In genomic region chr10:48736851-48737250, GRCm38 (mm10) we compare ENCODE assay signal across 25 mouse cellular contexts.
DNase-seq lines count a peak whose midpoint lies in the region; ATAC-seq lines count a peak whose summit lies in the region.
"Had no signal": no experiment of that assay in that cellular context is flagged by ENCODE, and none has a peak within 500 bp of the region (broad histone marks: within the 10 kb centered on the region; RNA-seq: fewer than 3 reads in every experiment).

No protein-coding gene starts in this region.

- intact Hi-C loops in heart, postnatal 25 days (cut with DNase I) = no loop called here

- H3K9ac ChIP-seq in heart, embryonic 13.5 days = no peak overlapping the region
- no peak overlapping the region for H3K9ac ChIP-seq in intestine, embryonic 16.5 days (ENCODE audit: low read depth, low read length)

- DNase-seq in heart, postnatal 25 days (ENCODE audit: low spot score) = no peak
- DNase-seq in ES-CJ7 (ENCODE audit: low read depth, low spot score) = peak; percentile 77
- DNase-seq in R1 (ENCODE audit: low read depth, low spot score) = peak; percentile 91
- DNase-seq in ZHBTc4 (ENCODE audit: low read depth, low spot score) = peak; percentile 70
- DNase-seq in thymus, postnatal 14 days = no peak
- no peak for DNase-seq in limb, embryonic 10.5 days (ENCODE audit: low spot score)
- DNase-seq: adrenal gland, adult 2 months; adrenal gland, adult 8-10 months; adrenal gland, postnatal 10 days; adrenal gland, postnatal 14 days; adrenal gland, postnatal 25 days; adrenal gland, postnatal 36 days; B cell, adult 2 months; cerebellum, adult 11 months; cerebellum, adult 11-12 months; cerebellum, adult 18-20 months; cerebellum, adult 2 months; cerebellum, adult 8-10 months had no signal

- no peak for ATAC-seq in heart, embryonic 13.5 days (ENCODE audit: extremely low read depth, insufficient number of reproducible peaks, low FRiP score, low TSS enrichment)
- no peak for ATAC-seq in intestine, embryonic 16.5 days
- ATAC-seq: activated CD4-positive, CD25-positive, alpha-beta regulatory T cell, adult 4 months; CD4-positive, CD25-positive, alpha-beta regulatory T cell, adult 4 months; Patski had no signal

- no peaks in the 10 kb centered on the region for H3K4me1 ChIP-seq in heart, embryonic 13.5 days
- no peaks in the 10 kb centered on the region for H3K4me1 ChIP-seq in intestine, embryonic 16.5 days (ENCODE audit: control insufficient read depth, insufficient read depth, low read length)
- no peaks in the 10 kb centered on the region for H3K4me1 ChIP-seq in limb, embryonic 10.5 days

- no peaks in the 10 kb centered on the region for H3K27me3 ChIP-seq in heart, embryonic 13.5 days (replicated peaks)
- no peaks in the 10 kb centered on the region for H3K27me3 ChIP-seq in intestine, embryonic 16.5 days (replicated peaks; ENCODE audit: control insufficient read depth, insufficient read depth, low read length)
- no peaks in the 10 kb centered on the region for H3K27me3 ChIP-seq in limb, embryonic 10.5 days (ENCODE audit: low read depth, poor library complexity, severe bottlenecking)
- H3K27me3 ChIP-seq: CH12.LX, Patski had no signal

- no peak overlapping the region for H3K4me2 ChIP-seq in heart, embryonic 13.5 days
- H3K4me2 ChIP-seq in intestine, embryonic 16.5 days (ENCODE audit: low read depth, low read length) = no peak overlapping the region

- H3K4me3 ChIP-seq in heart, embryonic 13.5 days = no peak overlapping the region
- no peak overlapping the region for H3K4me3 ChIP-seq in intestine, embryonic 16.5 days (ENCODE audit: low read length)
- no peak overlapping the region for H3K4me3 ChIP-seq in limb, embryonic 10.5 days

- H3K36me3 ChIP-seq in heart, embryonic 13.5 days = no peaks in the 10 kb centered on the region
- no peaks in the 10 kb centered on the region for H3K36me3 ChIP-seq in intestine, embryonic 16.5 days (ENCODE audit: control insufficient read depth, insufficient read depth, low read length)
- H3K36me3 ChIP-seq in limb, embryonic 10.5 days = no peaks in the 10 kb centered on the region
- H3K36me3 ChIP-seq: G1E had no signal

- 0 out of 2 replicates have a peak overlapping the region, but pooled peaks have one; percentile 17 for H3K27ac ChIP-seq in heart, embryonic 13.5 days (replicated peaks)
- H3K27ac ChIP-seq in intestine, embryonic 16.5 days (ENCODE audit: low read length) = no peak overlapping the region
- H3K27ac ChIP-seq in limb, embryonic 10.5 days = no peak overlapping the region

- peaks cover 16% of the 10 kb centered on the region; the same call in 1 of the 2 replicates for H3K9me3 ChIP-seq in heart, embryonic 13.5 days
- H3K9me3 ChIP-seq in intestine, embryonic 16.5 days (ENCODE audit: control insufficient read depth, low read length) = no peaks in the 10 kb centered on the region
- H3K9me3 ChIP-seq in limb, embryonic 10.5 days (replicated peaks) = no peaks in the 10 kb centered on the region
- H3K9me3 ChIP-seq: G1E had no signal

- 80% methylated on average over 6 of the region's 6 CpGs for WGBS in heart, embryonic 13.5 days
- WGBS in intestine, embryonic 16.5 days = 87% methylated on average over 6 of the region's 6 CpGs
- WGBS in limb, embryonic 10.5 days = 87% methylated on average over 6 of the region's 6 CpGs

Comparison
In these comparisons a context has a peak if more than half of its experiments do, and no peak if none do; other contexts are left out.
1. DNase-seq: peak in ES-CJ7 (single experiment), R1 (single experiment) and ZHBTc4 (single experiment); none in heart, postnatal 25 days (single experiment), thymus, postnatal 14 days (single experiment) and limb, embryonic 10.5 days (single experiment).